In genomic region chr5:100837907-100838306, GRCm38 (mm10) we compare ENCODE assay signal across 23 mouse cellular contexts. TPM values are rescaled to one million over a fixed set of nuclear protein-coding genes. Genes with fewer than 3 reads are reported as not detected.
DNase-seq lines count a peak whose midpoint lies in the region; ATAC-seq and TF ChIP-seq lines count a peak whose summit lies in the region.
"Had no signal": no experiment of that assay in that cellular context is flagged by ENCODE, and none has a peak within 500 bp of the region (broad histone marks: within the 10 kb centered on the region; RNA-seq: fewer than 3 reads in every experiment).

No protein-coding gene starts in this region.

- 79% methylated on average over 7 of the region's 7 CpGs for WGBS in embryonic facial prominence, embryonic 14.5 days
- 89% methylated on average over 7 of the region's 7 CpGs for WGBS in embryonic facial prominence, embryonic 10.5 days
- 14% methylated on average over 7 of the region's 7 CpGs for WGBS in heart, postnatal 0 days

- TF ChIP-seq CTCF in heart, postnatal 0 days (IDR thresholded peaks at IDR 0.05; ENCODE audit: low read depth): no peak

- no peaks in the 10 kb centered on the region for H3K36me3 ChIP-seq in embryonic facial prominence, embryonic 14.5 days (ENCODE audit: control insufficient read depth, insufficient read depth, low read length)
- no peaks in the 10 kb centered on the region for H3K36me3 ChIP-seq in embryonic facial prominence, embryonic 10.5 days (replicated peaks)
- no peaks in the 10 kb centered on the region for H3K36me3 ChIP-seq in heart, postnatal 0 days (replicated peaks; ENCODE audit: control insufficient read depth, insufficient read depth, low read length)
- H3K36me3 ChIP-seq: liver, embryonic 12.5 days; lung, embryonic 15.5 days; neural tube, embryonic 15.5 days had no signal

- H3K27ac ChIP-seq in embryonic facial prominence, embryonic 14.5 days (replicated peaks; ENCODE audit: low read depth, low read length): no peak overlapping the region
- no peak overlapping the region for H3K27ac ChIP-seq in embryonic facial prominence, embryonic 10.5 days (replicated peaks)
- peak overlapping the region; percentile 68 for H3K27ac ChIP-seq in heart, postnatal 0 days (ENCODE audit: low read depth)
- H3K27ac ChIP-seq: hindbrain, embryonic 14.5 days; liver, embryonic 12.5 days; lung, embryonic 15.5 days; neural tube, embryonic 15.5 days had no signal

- H3K9ac ChIP-seq in embryonic facial prominence, embryonic 14.5 days (ENCODE audit: low read depth, low read length): no peak overlapping the region
- no peak overlapping the region for H3K9ac ChIP-seq in heart, postnatal 0 days (replicated peaks; ENCODE audit: low read depth, low read length)
- H3K9ac ChIP-seq: hindbrain, embryonic 14.5 days; liver, embryonic 12.5 days; lung, embryonic 15.5 days; neural tube, embryonic 15.5 days had no signal

- peaks cover 11% of the 10 kb centered on the region; the same call in 1 of the 2 replicates for H3K9me3 ChIP-seq in embryonic facial prominence, embryonic 14.5 days (ENCODE audit: control insufficient read depth, low read length)
- peaks cover 5% of the 10 kb centered on the region for H3K9me3 ChIP-seq in embryonic facial prominence, embryonic 10.5 days
- peaks cover 8% of the 10 kb centered on the region; the same call in 1 of the 2 replicates for H3K9me3 ChIP-seq in heart, postnatal 0 days (replicated peaks; ENCODE audit: control insufficient read depth, low read length)
- H3K9me3 ChIP-seq: lung, embryonic 15.5 days; neural tube, embryonic 15.5 days had no signal

- DNase-seq in embryonic facial prominence, embryonic 14.5 days (ENCODE audit: low spot score): peak; percentile 56
- no peak for DNase-seq in embryonic facial prominence, embryonic 10.5 days (ENCODE audit: low spot score)
- DNase-seq in heart, adult 9 months (ENCODE audit: low spot score in 2 of 2): peak; percentile 81
- peak; percentile 96 for DNase-seq in heart, postnatal 0 days (ENCODE audit: low spot score)
- DNase-seq in yolk sac, embryonic 10.5 days (ENCODE audit: low spot score): peak; percentile 19
- DNase-seq in kidney, postnatal 4 days: no peak
- no peak for DNase-seq in adrenal gland, adult 8-10 months
- DNase-seq: adrenal gland, postnatal 10 days; cerebellum, adult 11 months; cerebellum, postnatal 36 days; kidney, adult 2 months; kidney, postnatal 25 days; layer of hippocampus, postnatal 36 days; midbrain, embryonic 14.5 days had no signal

- H3K4me3 ChIP-seq in embryonic facial prominence, embryonic 14.5 days (ENCODE audit: low read depth, low read length): no peak overlapping the region
- H3K4me3 ChIP-seq in embryonic facial prominence, embryonic 10.5 days: no peak overlapping the region
- H3K4me3 ChIP-seq in heart, postnatal 0 days (ENCODE audit: low read depth, low read length): no peak overlapping the region
- H3K4me3 ChIP-seq: erythroblast, embryonic 14.5 days; liver, embryonic 12.5 days; lung, embryonic 15.5 days; myocyte; neural tube, embryonic 15.5 days had no signal

- TF ChIP-seq EP300 in heart, postnatal 0 days (IDR thresholded peaks at IDR 0.05; ENCODE audit: low read depth): peak; percentile 98

- H3K4me1 ChIP-seq in embryonic facial prominence, embryonic 14.5 days (ENCODE audit: control insufficient read depth, insufficient read depth, low read length): no peaks in the 10 kb centered on the region
- H3K4me1 ChIP-seq in embryonic facial prominence, embryonic 10.5 days: no peaks in the 10 kb centered on the region
- H3K4me1 ChIP-seq in heart, postnatal 0 days (ENCODE audit: control insufficient read depth, insufficient read depth): peaks cover 8% of the 10 kb centered on the region
- H3K4me1 ChIP-seq: liver, embryonic 12.5 days; lung, embryonic 15.5 days; neural tube, embryonic 15.5 days had no signal

- ATAC-seq in embryonic facial prominence, embryonic 14.5 days (ENCODE audit: low read depth): 0 out of 2 replicates have a peak, but pooled peaks have one; percentile 18
- peak; percentile 95 for ATAC-seq in heart, postnatal 0 days (ENCODE audit: insufficient read depth, low read depth)
- no peak for ATAC-seq in erythroid progenitor cell, adult 5-6 weeks (replicated peaks; ENCODE audit: low FRiP score, poor library complexity, severe bottlenecking)
- ATAC-seq: forebrain, embryonic 16.5 days; liver, embryonic 12.5 days had no signal

- H3K27me3 ChIP-seq in embryonic facial prominence, embryonic 14.5 days (replicated peaks; ENCODE audit: control insufficient read depth, insufficient read depth, low read length): no peaks in the 10 kb centered on the region
- no peaks in the 10 kb centered on the region for H3K27me3 ChIP-seq in embryonic facial prominence, embryonic 10.5 days (replicated peaks; ENCODE audit: low read depth, poor library complexity, severe bottlenecking)
- H3K27me3 ChIP-seq in heart, postnatal 0 days (ENCODE audit: control insufficient read depth, insufficient read depth, low read length): no peaks in the 10 kb centered on the region
- H3K27me3 ChIP-seq: CH12.LX; lung, embryonic 15.5 days had no signal

- H3K4me2 ChIP-seq in embryonic facial prominence, embryonic 14.5 days (ENCODE audit: low read depth, low read length): no peak overlapping the region
- no peak overlapping the region for H3K4me2 ChIP-seq in heart, postnatal 0 days (ENCODE audit: low read depth, low read length)
- H3K4me2 ChIP-seq: hindbrain, embryonic 14.5 days; liver, embryonic 12.5 days; lung, embryonic 15.5 days; neural tube, embryonic 15.5 days had no signal

RNA-seq across cellular contexts. Expression of gene Gpat3, which starts 7.6 kb away (rescaled TPM):
- 0.45 and 1.5 TPM in 2 replicates for polyA plus RNA-seq in embryonic facial prominence, embryonic 14.5 days (2014; fragmentation: Nextera tagmentation; extraction: Ambion mirVana)
- polyA plus RNA-seq in embryonic facial prominence, embryonic 10.5 days (2016; fragmentation: Nextera tagmentation; extraction: Ambion mirVana): 0.74 and 0.90 TPM in 2 replicates
- total RNA-seq in heart, postnatal 0 days (2014; rRNA removed; ENCODE audit: low replicate concordance): 13.5 and 21.0 TPM in 2 replicates
- 22.1 and 22.6 TPM in 2 replicates for polyA plus RNA-seq in heart, postnatal 0 days (2015; fragmentation: Nextera tagmentation; extraction: Ambion mirVana)
- total RNA-seq in erythroid progenitor cell, adult 5-6 weeks (2015; ENCODE audit: low replicate concordance): 1.8 and 7.1 TPM in 2 replicates
- 3.0 and 4.1 TPM in 2 replicates for total RNA-seq in erythroid progenitor cell, adult 5-6 weeks (2017; ENCODE audit: low replicate concordance)
- 10 to 100 TPM; 12.5 to 20.7 (median 15.4) TPM for total RNA-seq in adrenal gland, adult 8-10 months (2022)
- polyA plus RNA-seq: erythroblast, embryonic 14.5 days had no signal

RNA-seq across cellular contexts. Expression of gene Abraxas1, which starts 17.1 kb away (rescaled TPM):
- 17.2 and 20.7 TPM in 2 replicates for polyA plus RNA-seq in embryonic facial prominence, embryonic 14.5 days (2014; fragmentation: Nextera tagmentation; extraction: Ambion mirVana)
- polyA plus RNA-seq in embryonic facial prominence, embryonic 10.5 days (2016; fragmentation: Nextera tagmentation; extraction: Ambion mirVana): 30.7 and 32.8 TPM in 2 replicates
- 16.7 and 19.5 TPM in 2 replicates for total RNA-seq in heart, postnatal 0 days (2014; rRNA removed; ENCODE audit: low replicate concordance)
- polyA plus RNA-seq in heart, postnatal 0 days (2015; fragmentation: Nextera tagmentation; extraction: Ambion mirVana): 26.8 and 28.9 TPM in 2 replicates
- 8.6 and 12.6 TPM in 2 replicates for total RNA-seq in erythroid progenitor cell, adult 5-6 weeks (2015; ENCODE audit: low replicate concordance)
- 11.2 and 22.4 TPM in 2 replicates for total RNA-seq in erythroid progenitor cell, adult 5-6 weeks (2017; ENCODE audit: low replicate concordance)
- total RNA-seq in adrenal gland, adult 8-10 months (2022): 10 to 100 TPM; 11.4 to 19.3 (median 15.4) TPM

RNA-seq across cellular contexts. Expression of gene Mrps18c, which starts 39.5 kb away (rescaled TPM):
- 148 and 153 TPM in 2 replicates for polyA plus RNA-seq in embryonic facial prominence, embryonic 14.5 days (2014; fragmentation: Nextera tagmentation; extraction: Ambion mirVana)
- polyA plus RNA-seq in embryonic facial prominence, embryonic 10.5 days (2016; fragmentation: Nextera tagmentation; extraction: Ambion mirVana): 202 and 214 TPM in 2 replicates
- 25.1 and 57.1 TPM in 2 replicates for total RNA-seq in heart, postnatal 0 days (2014; rRNA removed; ENCODE audit: low replicate concordance)
- 195 and 202 TPM in 2 replicates for polyA plus RNA-seq in heart, postnatal 0 days (2015; fragmentation: Nextera tagmentation; extraction: Ambion mirVana)
- total RNA-seq in erythroid progenitor cell, adult 5-6 weeks (2015; ENCODE audit: low replicate concordance): 40.2 and 119 TPM in 2 replicates
- 31.3 and 92.2 TPM in 2 replicates for total RNA-seq in erythroid progenitor cell, adult 5-6 weeks (2017; ENCODE audit: low replicate concordance)
- 10 to 100 TPM; 70.9 to 93.1 (median 80.5) TPM for total RNA-seq in adrenal gland, adult 8-10 months (2022)

RNA-seq across cellular contexts. Expression of gene Helq, which starts 39.5 kb away (rescaled TPM):
- polyA plus RNA-seq in embryonic facial prominence, embryonic 14.5 days (2014; fragmentation: Nextera tagmentation; extraction: Ambion mirVana): 9.6 and 15.4 TPM in 2 replicates
- 24.0 and 25.4 TPM in 2 replicates for polyA plus RNA-seq in embryonic facial prominence, embryonic 10.5 days (2016; fragmentation: Nextera tagmentation; extraction: Ambion mirVana)
- 0.42 and 4.4 TPM in 2 replicates for total RNA-seq in heart, postnatal 0 days (2014; rRNA removed; ENCODE audit: low replicate concordance)
- polyA plus RNA-seq in heart, postnatal 0 days (2015; fragmentation: Nextera tagmentation; extraction: Ambion mirVana): 3.9 and 4.0 TPM in 2 replicates
- total RNA-seq in erythroid progenitor cell, adult 5-6 weeks (2015; ENCODE audit: low replicate concordance): 18.4 and 45.3 TPM in 2 replicates
- total RNA-seq in erythroid progenitor cell, adult 5-6 weeks (2017; ENCODE audit: low replicate concordance): 19.7 and 40.6 TPM in 2 replicates
- total RNA-seq in adrenal gland, adult 8-10 months (2022): 10 to 100 TPM in 2 of 4 experiments, 1 to 10 TPM in 2; 6.2 to 17.2 (median 11.1) TPM

Comparison
In these comparisons a context has a peak if more than half of its experiments do, and no peak if none do; other contexts are left out.
1. DNase-seq: peak in embryonic facial prominence, embryonic 14.5 days (single experiment), heart, adult 9 months (2 of 2), heart, postnatal 0 days (single experiment) and yolk sac, embryonic 10.5 days (single experiment); none in embryonic facial prominence, embryonic 10.5 days (single experiment), kidney, postnatal 4 days (0 of 2) and adrenal gland, adult 8-10 months (single experiment).